Mouse (Mus musculus): ENCODE results near the gene Zscan10.

The Zscan10 gene

DNA sequence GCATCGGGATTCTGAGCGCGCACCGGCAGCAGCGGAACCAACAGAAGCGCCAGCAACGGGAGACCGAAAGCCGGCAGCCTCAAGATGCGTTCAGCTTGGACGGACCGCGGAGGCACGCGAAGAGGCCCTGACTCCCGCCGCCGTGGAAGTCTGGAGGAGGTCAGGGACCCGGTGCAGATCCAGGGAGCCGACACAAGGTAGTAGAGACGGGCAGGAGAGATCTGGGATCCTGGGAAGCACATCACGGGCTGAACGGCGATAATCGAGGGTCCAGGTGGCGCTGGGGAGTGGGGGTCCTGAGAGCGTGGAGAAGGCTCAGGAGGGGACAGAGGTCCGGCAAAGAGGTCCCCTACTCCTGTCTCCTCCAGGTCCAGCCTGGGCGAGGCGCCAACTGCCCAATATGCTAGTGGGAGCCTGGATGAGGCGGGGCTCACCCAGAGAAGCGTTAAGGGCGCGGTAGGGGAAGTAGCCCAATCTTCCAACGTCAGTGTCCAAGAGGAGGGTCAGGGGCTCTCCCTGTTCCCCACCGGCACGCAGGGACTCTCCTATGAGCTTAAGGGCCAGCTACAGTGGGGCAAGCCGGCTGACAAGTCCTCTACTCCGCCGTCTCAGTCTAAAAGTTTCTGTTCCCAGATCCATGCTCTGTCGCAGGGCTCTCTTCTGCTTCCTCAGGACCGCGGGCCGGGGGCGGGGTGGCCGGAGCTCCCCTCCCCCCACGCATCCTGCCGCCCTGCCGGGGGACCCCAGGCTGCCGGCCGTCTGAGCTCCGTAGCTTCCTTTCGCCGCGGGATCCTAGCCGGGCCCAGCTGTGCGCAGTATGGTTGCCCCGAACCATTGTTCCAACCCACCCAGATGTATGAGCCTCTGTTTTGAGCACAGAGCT, 44.2 kb downstream of the Zscan10 start, which contains the start of gene Mmp25:
Gene Mmp25, minus strand, starts transcription at position 665 of the 883 bp plus-strand sequence.
- in situ Hi-C loops (cut with MseI, MboI), result no loop called here

DNA sequence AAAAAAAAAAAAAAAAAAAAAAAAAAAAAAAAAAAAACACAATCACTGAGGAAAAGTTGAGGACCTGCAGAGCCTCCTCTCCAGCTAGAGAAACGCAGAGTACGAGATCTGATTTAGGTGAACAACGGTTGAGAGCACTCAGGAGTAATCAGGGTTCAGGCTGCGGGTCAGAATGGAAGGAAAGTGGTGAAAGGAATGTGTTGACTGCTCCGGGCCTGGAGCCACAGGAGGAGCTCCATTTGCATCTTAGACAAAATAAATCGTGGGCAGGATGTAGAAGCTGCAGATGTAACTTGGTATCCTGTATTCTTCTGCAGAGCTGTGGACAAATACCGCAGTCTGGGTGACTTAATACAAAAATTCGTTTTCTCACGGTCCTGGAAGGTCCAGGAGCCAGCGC, 45.2 kb downstream of the Zscan10 start:
- in situ Hi-C loops (cut with MseI, MboI), result no loop called here

DNA sequence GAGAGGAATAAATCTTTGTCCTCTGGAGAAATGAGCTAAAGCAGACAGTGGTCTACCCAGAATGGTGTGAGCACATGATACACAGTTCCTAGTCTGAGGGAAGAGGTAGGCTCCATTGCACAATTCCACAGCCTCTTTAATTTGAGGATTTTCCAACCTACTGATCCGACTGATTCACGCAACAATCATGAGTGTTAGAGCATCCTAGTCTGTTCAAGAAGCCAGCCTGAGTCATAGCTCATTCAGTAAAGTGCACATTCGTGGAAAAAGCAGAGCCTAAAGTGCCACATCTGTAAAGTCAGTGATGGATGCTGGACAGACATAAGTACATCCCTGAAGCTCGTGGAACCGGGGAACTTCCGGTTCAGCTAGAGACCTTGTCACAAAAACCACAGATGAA, 50.7 kb downstream of the Zscan10 start:
- in situ Hi-C loops (cut with MseI, MboI), result no loop called here

DNA sequence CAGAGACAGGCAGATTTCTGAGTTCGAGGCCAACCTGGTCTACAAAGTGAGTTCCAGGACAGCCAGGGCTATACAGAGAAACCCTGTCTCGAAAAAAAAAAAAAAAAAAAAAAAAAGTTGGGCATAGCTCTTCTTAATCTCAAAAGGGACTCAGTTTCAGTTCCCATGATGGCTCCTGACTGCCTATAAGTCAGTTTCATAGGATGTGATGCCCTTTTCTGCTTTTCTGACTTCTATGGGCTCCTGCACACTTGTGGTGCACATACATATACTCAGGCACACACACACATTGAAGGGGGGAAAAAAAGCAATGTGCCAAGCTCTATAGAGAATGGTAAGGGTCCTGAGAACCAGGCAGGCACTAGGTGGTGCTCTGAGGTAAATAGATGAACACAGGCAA, 52.7 kb downstream of the Zscan10 start:
- in situ Hi-C loops (cut with MseI, MboI), result no loop called here

DNA sequence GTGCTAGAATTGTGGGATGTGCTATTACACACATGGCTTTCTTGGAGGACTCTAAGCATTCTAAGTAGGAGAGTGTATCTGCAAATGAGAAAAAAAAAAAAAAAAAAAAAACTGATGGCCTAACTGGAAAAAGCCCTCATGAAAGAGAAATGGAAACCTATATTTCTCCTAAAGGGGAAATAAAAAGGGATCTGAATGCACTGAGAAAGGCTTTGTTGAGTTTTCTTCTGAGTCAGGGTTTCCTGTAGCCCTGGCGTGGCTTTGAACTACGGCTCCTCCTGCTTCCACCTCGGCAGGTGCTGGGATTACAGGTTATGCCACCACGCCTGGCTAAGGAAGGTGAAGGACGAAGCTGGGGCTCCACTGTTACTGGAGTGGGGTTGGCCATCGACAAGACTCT, 53.3 kb downstream of the Zscan10 start:
- in situ Hi-C loops (cut with MseI, MboI), result no loop called here

DNA sequence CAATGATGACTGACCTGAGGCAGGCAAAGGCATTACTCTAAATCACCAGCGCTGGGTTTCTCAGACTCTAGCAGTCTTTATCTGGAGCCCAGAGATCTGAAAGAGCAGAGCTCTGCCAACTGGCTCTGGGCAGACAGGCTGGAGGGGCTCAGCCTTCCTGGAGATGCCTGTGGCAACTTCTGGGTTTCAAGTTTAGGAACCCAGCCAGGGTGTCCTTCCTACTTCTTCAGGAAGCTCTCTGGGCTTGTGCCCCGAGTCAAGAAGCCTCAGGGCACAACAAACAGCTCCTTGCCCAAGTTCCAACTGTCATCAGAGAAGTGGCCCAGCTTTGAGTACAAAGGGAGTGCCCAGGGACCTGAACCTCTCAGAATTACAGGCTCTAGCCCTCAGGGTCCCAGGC, 53.8 kb downstream of the Zscan10 start:
- in situ Hi-C loops (cut with MseI, MboI), result no loop called here

DNA sequence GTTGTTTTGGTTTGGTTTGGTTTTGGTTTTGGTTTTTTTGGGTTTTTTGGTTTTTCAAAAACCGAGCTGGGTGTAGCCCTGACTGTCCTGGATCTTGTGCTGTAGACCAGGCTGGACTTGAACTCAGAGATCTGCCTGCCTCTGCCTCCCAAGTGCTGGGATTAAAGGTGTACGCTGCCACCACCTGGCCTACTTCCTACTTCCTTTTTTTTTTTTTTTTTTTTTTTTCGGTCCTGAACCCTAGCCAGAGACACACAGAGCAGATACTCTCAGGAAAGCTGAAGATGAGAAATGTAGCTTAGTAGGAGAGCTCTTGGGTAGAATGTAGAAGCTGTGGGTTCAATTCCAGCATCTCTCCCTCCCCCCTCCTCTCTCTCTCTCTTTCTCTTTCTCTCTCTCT, 57.8 kb downstream of the Zscan10 start:
- in situ Hi-C loops (cut with MseI, MboI), result no loop called here

DNA sequence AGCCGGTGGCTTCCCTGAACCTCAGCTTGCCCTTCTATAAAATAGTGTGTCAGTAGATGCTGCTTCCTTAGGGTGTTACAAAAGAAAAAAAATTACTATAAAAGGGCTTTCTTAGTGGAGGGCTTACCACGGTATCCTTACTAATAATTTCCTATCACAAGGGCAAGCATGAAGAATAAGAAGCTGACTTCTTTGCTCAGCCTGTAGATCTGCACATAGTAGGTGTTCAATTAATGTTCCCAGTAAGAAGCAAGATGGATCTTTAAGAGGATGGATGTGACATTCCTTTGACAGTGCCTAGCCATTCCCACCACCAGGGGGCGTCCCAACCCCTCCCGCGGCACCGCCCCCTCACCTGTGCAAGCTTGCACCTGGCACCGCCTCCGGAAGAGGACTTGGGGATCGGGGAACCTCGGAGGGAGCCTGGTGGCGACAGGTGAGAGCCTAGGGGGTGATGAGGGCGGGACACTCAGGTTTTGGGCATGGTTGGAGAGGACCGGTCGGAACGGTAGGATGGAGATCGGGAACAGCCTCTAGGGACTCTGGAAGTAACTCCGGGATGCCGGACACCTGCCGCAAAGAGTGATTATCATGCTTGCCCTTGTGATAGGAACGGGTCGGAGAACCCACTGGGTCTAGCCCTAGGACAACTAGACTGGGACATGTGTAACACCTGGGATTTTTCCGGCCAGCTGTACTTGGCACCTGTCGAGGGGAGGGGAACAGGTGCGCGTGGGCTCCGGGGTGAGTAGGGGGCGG, 59.6 kb downstream of the Zscan10 start, which contains the start of gene Bicdl2:
Gene Bicdl2, plus strand, starts transcription at position 390 of the 759 bp plus-strand sequence.
- in situ Hi-C loops (cut with MseI, MboI), result loop anchor here (5.0 kb wide), 1 partner anchor 42 kb away; no protein-coding TSS in a partner anchor

Data from mouse trophoblast stem cell (cell line).